Mouse (Mus musculus) right cerebral cortex, postnatal 25 days (tissue): ENCODE results near the gene Comt.
A peak's percentile ranks its signal among the peaks of the same experiment; 100 is the strongest.

Experiments
- DNase-seq: peaks from one replicate; pipeline ENCODE4 v3.0.0; 2022

Gene Comt

DNA sequence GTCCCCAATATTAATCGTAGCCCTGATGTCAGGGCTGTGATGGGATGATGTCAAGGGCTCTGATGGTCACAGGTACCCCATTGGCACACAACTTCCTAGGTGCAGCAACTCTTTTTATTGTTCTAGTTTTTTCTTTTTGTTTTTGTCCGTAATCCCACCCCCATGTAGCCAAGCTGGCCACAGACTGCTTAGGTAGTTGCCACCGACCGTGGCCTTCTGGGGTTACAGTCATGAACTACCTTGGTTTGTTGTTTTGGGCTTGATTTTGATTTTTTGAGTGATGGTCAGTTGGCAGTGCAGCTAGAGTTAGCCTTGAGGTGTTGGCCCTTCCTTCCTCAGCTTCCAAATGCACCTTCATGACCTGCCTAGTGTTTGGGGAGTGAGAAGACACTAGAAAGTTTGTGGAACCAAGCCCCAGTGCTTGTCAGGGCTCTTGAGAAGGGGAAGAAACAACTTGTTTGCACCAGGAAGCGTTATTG, at the start of gene Comt:
TSS of gene Comt (minus strand) at position 51 of the 479 bp plus-strand sequence.
- no peak for DNase-seq

DNA sequence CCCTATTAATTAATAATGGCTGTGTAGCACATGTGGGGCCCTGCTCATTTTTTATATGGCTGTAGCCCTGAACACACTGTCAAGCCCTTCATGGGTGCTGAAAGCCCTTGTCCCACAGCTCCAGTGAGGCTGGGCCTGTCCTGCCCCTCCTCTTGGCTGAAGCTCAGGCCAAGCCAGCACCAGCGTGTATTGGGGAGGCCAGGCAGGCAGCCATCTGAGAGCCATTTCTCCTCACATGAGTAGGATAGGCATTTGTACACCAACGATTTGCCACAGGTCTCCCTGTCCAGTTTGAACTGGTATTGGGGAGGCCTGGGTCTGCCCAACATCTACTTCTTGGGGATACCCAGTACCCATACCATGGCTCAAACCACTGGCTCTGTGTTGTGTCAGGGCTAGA, 47.4 kb upstream of the Comt start:
- DNase-seq, result no peak

DNA sequence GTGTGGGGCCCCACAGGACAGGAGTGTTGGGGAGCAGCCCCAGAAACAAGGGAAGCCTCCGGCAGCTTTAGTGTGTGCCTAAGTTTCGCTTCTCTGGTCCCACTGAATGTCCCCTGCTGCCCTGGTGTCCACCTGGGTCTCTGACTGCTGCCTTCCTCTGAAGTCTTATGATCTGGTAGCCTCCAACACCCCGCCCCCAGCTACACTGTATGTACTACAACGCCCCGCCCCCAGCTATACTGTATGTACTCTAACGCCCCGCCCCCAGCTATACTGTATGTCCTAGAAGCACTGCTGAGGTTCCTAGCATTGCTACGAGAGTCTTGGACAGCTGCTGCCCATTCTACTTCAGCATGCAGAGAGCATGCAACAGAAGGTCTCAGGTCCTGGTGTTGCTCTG, 46.3 kb upstream of the Comt start:
- no peak for DNase-seq

DNA sequence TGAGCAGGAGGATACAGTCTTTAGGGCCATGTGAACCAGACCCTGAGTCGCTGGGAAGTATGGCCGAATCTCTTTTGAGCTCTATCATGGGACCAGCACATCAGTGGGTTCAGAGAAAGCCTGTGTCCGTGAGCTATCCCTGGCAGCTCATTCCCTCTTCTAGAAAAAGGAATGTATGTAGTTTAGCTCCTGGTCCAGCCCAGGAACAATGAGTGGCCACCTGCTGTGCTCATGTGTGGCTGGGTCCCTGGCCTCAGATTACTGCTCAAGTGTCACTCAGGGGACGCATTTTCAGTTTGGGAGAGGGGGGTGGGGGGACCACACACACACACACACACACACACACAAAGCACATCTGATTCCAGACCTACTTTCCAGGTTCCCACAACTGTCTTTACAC, 45.8 kb upstream of the Comt start:
- DNase-seq, result no peak

DNA sequence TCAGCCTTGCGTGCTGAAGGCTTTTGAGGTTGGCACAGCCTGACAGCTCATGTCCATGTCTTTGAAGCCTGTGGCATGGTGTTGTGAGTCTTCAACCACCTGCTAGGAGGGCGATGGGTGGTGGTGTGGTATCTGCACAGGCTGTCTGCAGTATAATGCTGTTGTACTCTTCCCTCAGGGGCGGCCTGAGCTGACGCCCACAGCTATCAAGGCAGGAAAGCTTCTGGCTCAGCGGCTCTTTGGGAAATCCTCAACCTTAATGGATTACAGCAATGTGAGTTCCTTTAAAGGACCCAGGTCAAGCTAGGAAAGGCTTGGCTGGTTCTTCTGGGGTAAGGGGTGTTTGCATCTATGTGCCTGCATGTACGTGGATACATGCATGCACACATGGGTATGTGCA, 45.3 kb upstream of the Comt start:
- no peak for DNase-seq

- no peak for DNase-seq
Observed at GRCm38 (mm10) chr16:18471381-18471955, 44.8 kb upstream of the Comt start.

DNA sequence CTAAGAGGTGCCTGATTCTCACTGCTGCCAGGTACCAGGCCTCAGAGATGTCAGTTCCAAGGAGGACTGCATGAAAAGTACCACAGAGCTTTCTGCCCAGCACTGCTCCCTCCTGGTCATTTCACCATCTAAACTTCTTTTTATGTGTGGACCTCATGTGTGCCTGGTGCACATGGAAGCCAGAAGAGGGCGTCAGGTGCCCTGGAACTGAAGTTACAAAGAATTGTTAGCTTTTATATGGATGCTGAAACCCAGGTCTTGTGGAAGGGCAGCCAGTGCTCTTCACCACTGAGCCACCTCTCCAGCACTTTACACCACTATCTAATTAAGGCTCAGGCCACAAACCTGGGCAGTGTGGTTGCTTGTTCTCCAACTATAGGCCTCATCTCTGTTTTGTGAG, 44.2 kb upstream of the Comt start:
- DNase-seq, result no peak

GRCm38 (mm10) chr16:18464271-18464670, 37.6 kb upstream of the Comt start:
- DNase-seq, result peak; percentile 37

DNA sequence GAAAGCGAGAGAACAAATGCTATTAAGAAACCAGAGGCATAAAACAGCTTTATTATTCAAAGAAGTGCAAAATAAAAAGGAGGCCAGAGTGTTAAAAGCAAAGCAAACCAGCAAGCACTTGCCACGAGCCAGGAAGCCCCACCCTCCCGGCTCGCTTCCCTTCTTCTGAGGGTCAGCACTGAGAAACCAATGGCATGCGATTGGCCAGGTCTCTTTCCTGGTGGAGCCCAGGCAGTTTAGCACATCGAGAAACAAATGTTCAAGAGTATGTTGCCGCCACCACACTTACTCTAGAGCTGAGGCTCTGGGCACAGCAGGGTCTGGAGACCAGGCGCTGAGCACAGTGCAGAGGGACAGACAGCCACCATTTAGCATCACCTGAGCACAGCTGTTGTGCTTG, 35.9 kb upstream of the Comt start:
- DNase-seq, result no peak

GRCm38 (mm10) chr16:18462031-18462430, 35.4 kb upstream of the Comt start:
- DNase-seq, result no peak

DNA sequence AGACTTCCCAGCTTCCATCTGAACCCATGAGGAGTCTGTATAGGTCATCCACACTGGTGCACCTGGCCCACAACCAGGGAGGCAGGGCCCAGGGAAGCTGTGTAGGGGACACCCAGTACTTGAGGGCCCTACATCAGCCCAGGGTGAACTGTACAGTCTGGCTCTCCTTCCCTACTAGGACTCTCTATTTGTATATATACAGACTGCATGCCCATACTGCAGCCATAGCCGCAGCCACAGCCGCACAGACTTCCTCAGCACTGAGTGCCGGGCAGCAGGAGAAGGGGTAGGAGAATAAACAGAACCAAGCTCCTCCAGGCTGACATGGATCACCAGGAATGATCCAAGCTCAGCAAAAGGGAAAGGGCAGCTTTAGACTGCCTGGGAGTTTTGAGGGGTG, 34.2 kb upstream of the Comt start:
- DNase-seq, result no peak

GRCm38 (mm10) chr16:18459955-18460370, 33.3 kb upstream of the Comt start:
- DNase-seq, result no peak

DNA sequence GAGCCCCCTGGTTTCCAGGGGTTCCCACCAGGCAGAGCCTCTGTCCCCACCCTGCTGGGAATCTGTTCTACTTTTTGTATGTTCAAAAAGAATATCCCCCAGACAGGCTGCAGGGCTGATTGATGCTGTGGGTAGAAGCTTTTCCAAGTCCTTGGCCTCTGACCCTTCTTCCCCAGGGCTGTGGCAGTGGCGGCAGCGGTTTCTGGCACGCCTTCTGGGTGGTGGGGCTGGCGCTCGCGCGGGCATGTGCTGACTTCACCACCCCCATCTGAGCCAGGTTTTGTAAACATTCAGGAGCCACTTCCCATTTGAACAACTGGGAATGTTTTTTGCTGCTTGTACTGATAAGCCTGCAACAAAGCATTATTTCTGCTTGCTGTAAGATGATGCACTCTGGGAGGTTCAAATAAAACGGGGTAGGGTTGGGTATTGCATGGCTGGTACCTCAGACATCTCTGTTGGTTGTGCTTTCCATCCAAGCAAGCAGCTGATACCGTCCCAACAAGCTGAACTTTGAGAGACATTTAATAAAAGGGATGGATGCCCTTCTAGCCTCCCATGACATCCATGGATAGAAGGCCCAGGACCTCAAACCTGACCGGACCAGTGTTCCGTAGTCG, 32.8 kb upstream of the Comt start:
- no peak for DNase-seq

- no peak for DNase-seq
Observed at GRCm38 (mm10) chr16:18458661-18459060, 32.0 kb upstream of the Comt start.

DNA sequence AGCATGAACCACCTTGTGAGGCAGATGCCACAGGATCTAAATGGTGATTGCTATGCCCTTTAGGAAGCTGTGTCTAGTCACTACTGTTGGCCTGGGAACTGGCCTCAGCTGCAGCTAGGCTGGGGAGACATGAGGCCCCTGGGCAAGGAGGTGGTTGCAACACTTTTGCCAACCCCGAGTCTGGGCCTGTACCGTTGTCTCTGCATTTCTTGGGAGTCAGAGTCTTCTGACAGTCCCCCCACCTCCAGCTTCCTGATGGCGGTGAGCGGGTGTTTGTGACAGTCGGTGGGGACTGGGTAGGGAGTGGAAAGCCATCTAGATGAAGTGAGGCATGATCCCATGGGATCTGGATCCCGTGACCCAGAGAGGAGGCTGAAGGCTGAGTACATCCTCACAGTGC, 28.8 kb upstream of the Comt start:
- no peak for DNase-seq

GRCm38 (mm10) chr16:18453846-18454245, 27.2 kb upstream of the Comt start:
- DNase-seq, result no peak

DNA sequence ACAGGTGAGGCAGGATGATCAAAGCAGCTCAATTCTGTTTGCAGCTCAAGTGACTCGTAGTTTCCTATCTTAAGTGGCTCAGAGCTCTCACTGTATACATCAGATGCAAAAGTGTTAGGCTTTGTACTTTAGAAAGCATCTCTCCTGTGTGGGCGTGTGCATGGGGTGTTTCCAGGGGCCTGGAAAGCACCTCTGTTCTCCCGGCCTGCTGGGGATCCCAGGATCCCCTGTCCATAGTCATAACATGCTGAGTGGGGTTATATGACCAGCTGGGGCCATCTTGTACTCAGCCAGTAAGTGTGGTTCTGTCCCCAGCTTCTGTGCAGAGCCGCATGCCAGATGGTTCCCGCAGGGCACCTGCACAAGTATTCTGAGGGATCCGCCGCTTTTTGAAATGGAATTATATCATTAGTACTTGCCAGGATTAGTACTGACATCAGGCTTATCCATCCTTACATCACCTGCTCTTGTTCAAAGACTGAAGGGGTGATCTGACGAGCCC, 25.8 kb upstream of the Comt start:
- peak; percentile 49 for DNase-seq

DNA sequence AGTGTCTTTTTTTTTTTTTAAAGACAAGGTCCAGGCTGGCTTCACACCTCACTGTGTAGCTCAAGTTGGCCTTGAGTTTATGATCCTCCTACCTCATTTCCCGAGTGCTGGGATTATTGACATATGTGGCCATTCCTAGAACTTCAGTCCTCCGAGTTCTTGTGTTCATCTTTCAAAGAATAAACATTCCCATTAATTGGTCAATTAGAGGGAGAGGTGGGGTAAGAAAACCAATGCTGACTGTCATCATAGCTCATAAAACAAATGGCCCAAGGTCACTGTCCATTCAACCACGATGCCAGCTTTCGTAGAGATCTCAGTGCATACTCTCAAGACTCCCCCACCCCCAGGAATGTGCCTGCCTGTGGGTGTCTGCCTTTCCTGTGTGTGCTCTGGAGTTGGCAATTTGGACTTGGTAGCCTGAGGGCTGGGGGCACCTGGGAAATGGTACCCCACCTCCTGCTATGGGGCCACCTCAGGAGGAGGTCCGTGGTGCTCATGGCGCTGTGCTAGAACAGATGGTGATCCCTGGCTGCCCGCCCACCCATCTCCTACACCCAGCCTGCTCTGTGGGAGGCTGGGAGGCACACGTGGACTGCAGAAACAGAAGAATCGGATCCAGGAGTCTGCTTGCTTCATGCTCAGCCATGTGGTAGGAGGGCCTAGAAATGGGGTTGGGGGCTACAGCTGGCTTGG, 25.0 kb upstream of the Comt start:
- DNase-seq, result peak; percentile 72

DNA sequence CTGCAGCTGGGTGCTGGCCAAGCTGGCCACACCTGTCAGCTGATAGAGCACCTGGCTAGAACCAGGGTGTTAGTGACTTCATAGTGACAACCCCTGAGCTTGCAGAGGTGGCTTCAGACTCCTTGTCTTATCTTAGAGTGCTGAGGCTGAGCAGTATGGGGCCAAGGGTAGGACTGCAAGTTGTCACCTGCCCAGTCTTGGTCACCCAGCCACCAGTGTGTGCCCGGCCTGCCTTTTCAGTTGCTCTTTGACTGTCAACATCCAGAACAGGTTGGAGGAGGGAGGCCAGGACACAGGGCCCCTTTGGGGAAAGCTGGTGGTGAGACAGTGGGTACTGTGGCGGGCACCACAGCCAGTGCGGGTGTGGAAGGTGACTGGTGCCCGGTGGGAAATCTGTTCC, 22.4 kb upstream of the Comt start:
- DNase-seq, result no peak

DNA sequence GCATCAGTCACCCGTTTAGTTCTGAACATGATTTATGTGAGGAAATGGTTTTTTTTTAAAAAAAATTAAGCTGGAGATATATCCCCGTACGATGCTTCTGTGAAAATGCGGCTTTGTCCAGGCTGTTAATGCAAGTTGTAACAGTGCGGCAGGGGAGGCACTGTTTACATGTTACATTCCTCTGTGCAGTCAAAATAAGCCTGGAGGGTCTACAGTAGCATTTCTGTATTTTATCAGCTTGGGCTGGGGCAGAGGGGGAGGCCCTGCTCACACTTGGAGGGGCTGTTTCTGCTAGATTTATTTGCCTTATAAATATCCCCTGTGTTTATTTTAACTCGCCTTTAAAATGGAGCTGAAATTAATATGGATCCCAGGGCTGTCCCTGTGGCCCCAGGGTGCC, 21.5 kb upstream of the Comt start:
- DNase-seq, result no peak

GRCm38 (mm10) chr16:18447243-18447642, 20.6 kb upstream of the Comt start:
- DNase-seq, result no peak

GRCm38 (mm10) chr16:18443385-18443841, 16.8 kb upstream of the Comt start:
- peak; percentile 92 for DNase-seq

DNA sequence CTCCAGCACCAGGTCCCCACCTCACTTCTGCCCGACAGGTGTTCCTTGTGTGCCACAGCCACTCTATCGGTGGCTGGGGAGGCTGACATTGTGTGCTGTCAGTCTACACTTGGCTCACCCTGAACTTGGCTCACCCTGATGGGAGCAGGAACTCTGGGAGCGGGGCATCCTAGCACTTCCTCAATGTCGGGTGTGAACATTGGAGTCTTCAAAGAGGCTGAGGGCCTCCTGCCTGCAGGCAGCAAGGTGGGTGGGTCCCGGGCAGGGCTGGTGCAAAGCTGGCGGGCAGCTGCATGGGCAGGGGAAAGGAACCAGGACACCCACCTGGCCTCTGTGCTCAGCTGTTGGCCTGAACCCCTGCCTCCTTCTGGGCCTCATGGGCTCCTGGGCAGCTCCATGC, 9.5 kb upstream of the Comt start:
- no peak for DNase-seq

- DNase-seq, result no peak
Observed at GRCm38 (mm10) chr16:18433341-18433920, 6.8 kb upstream of the Comt start.
